Mouse (Mus musculus): ENCODE measurements around the gene Ddx18. TPM values are rescaled to one million over a fixed set of nuclear protein-coding genes. Genes with fewer than 3 reads are reported as not detected.
A peak's percentile ranks its signal among the peaks of the same experiment; 100 is the strongest.

The Ddx18 gene
- 51.0 and 53.7 TPM in 2 replicates for polyA plus RNA-seq (2015; fragmentation: Nextera tagmentation; extraction: Ambion mirVana)

GRCm38 (mm10) chr1:121567521-121568489 lies at the start of gene Ddx18:
Ddx18 (minus strand) TSS chr1:121567989.
- Histone ChIP-seq H3K27ac (replicated peaks) (peak within 1 kb of the TSS; percentile 68; the same call in 1 of the 2 replicates), H3K4me1 (peaks cover 11% of the 10 kb centered on the region), H3K4me3 (peak within 1 kb of the TSS; percentile 88), H3K4me2 (replicated peaks) (peak within 1 kb of the TSS; percentile 70), H3K36me3 (peaks cover 25% of the 10 kb centered on the region), H3K27me3 (no peaks in the 10 kb centered on the region), H3K9me3 (no peaks in the 10 kb centered on the region), H3K9ac (replicated peaks) (peak within 1 kb of the TSS; percentile 67)
- WGBS: 6% methylated on average over 53 of the region's 53 CpGs
- peak; percentile 99 for ATAC-seq (replicated peaks)

- H3K9ac ChIP-seq (replicated peaks): no peak overlapping the region
- H3K4me1 ChIP-seq: no peaks in the 10 kb centered on the region
- H3K27me3 ChIP-seq: no peaks in the 10 kb centered on the region
- H3K9me3 ChIP-seq: no peaks in the 10 kb centered on the region
- 81% methylated on average over 7 of the region's 7 CpGs for WGBS
- H3K4me3 ChIP-seq: no peak overlapping the region
- no peaks in the 10 kb centered on the region for H3K36me3 ChIP-seq
- no peak overlapping the region for H3K4me2 ChIP-seq (replicated peaks)
- H3K27ac ChIP-seq (replicated peaks): no peak overlapping the region
- no peak for ATAC-seq (replicated peaks)
These were observed 40.2 kb upstream of the Ddx18 start for GRCm38 (mm10) chr1:121608000-121608399.

DNA sequence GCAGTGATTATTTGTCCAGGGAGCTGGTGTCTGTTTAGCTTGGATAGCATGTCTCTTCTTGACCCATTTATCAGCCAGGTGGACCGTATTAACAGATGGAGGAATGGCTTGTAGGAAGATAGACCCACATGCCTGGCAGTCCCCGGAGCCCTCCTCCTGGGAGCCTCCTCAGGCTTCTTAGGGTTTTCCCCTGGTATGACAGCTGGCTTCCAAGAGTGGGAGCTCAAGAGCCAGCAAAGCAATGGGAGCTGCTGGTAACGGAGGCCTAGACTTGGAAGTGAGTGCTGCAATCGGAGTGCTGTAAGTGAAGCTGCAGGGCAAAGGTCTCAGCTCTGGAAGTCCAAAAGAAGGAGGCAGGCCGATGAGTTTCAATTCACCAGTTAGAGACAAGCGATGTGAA lies 37.3 kb upstream of the Ddx18 start:
- Histone ChIP-seq H3K27ac (replicated peaks) (no peak overlapping the region), H3K9me3 (no peaks in the 10 kb centered on the region), H3K4me2 (replicated peaks) (no peak overlapping the region), H3K4me1 (no peaks in the 10 kb centered on the region), H3K9ac (replicated peaks) (no peak overlapping the region), H3K36me3 (no peaks in the 10 kb centered on the region), H3K4me3 (no peak overlapping the region), H3K27me3 (no peaks in the 10 kb centered on the region)
- WGBS: 62% methylated on average over 6 of the region's 6 CpGs
- no peak for ATAC-seq (replicated peaks)

GRCm38 (mm10) chr1:121601893-121602292 lies 34.1 kb upstream of the Ddx18 start:
- 78% methylated on average over 6 of the region's 6 CpGs for WGBS
- Histone ChIP-seq H3K9me3 (no peaks in the 10 kb centered on the region), H3K4me2 (replicated peaks) (no peak overlapping the region), H3K4me3 (no peak overlapping the region), H3K27ac (replicated peaks) (no peak overlapping the region), H3K4me1 (no peaks in the 10 kb centered on the region), H3K27me3 (no peaks in the 10 kb centered on the region), H3K9ac (replicated peaks) (no peak overlapping the region), H3K36me3 (no peaks in the 10 kb centered on the region)
- no peak for ATAC-seq (replicated peaks)

DNA sequence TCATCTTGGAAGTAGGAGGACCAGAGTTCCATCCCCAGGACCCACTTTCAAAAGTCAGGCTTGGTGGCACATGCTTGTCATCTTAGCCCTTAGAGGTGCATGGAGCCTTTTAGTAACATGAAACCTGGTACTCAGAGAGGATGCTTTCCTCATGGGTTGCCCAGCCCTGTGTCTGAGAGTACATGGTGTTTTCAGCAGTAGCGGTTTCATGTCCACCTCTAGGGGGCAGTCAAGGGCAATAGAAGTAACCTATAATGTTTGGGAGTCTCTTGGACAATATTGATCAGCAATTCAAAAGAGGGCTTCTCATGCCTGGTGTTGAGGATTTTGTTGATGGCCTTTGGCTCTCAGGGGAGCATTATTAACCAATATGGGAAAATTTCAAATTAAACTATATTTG lies 33.3 kb upstream of the Ddx18 start:
- Histone ChIP-seq H3K9ac (replicated peaks) (no peak overlapping the region), H3K4me3 (no peak overlapping the region), H3K27me3 (no peaks in the 10 kb centered on the region), H3K4me1 (no peaks in the 10 kb centered on the region), H3K27ac (replicated peaks) (no peak overlapping the region), H3K36me3 (no peaks in the 10 kb centered on the region), H3K4me2 (replicated peaks) (no peak overlapping the region), H3K9me3 (no peaks in the 10 kb centered on the region)
- ATAC-seq (replicated peaks): no peak
- 35% methylated on average over 1 of the region's 1 CpGs for WGBS

GRCm38 (mm10) chr1:121598421-121598820 lies 30.6 kb upstream of the Ddx18 start:
- no peak for ATAC-seq (replicated peaks)
- 78% methylated on average over 3 of the region's 3 CpGs for WGBS
- H3K27me3 ChIP-seq: no peaks in the 10 kb centered on the region
- H3K27ac ChIP-seq (replicated peaks): no peak overlapping the region
- no peak overlapping the region for H3K4me3 ChIP-seq
- H3K36me3 ChIP-seq: no peaks in the 10 kb centered on the region
- no peaks in the 10 kb centered on the region for H3K4me1 ChIP-seq
- H3K9ac ChIP-seq (replicated peaks): no peak overlapping the region
- no peaks in the 10 kb centered on the region for H3K9me3 ChIP-seq
- H3K4me2 ChIP-seq (replicated peaks): no peak overlapping the region

DNA sequence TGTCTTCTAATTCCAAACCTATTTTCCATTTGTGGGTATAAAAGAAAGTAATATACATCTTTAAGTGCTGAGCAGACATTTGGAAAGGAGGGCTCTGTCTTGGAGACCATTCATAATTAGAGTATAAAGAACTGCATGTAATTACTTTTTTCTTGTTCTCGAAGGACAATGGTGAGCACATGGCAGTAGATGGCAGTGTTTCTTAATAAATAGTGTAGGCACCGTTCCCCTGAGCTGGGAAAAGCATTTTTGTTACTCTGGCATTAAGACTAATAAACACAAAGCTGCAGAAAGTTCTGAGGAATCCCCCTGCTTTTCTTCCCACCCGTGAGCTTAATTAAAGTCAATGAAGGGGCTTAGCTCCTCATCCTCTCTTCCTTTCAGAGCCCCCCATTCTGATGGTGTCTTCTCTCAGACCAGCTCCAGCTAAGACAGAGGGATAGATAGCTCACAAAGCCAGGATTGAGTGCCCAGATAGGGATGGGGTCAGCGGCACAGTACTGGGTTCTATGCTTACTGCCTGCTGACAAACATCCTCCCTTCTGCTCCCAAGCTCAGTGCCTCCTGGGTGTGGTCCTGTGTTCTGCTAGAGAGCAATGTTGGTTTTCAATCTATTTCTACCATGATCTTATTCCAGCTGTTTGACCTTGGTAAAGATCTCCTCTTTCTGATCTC lies 29.3 kb upstream of the Ddx18 start:
- Histone ChIP-seq H3K27me3 (no peaks in the 10 kb centered on the region), H3K9me3 (no peaks in the 10 kb centered on the region), H3K4me2 (replicated peaks) (no peak overlapping the region), H3K9ac (replicated peaks) (no peak overlapping the region), H3K36me3 (no peaks in the 10 kb centered on the region), H3K4me3 (no peak overlapping the region), H3K4me1 (no peaks in the 10 kb centered on the region), H3K27ac (replicated peaks) (no peak overlapping the region)
- peak; percentile 78 for ATAC-seq (replicated peaks)
- WGBS: 9% methylated on average over 4 of the region's 4 CpGs

GRCm38 (mm10) chr1:121584838-121585237 lies 17.0 kb upstream of the Ddx18 start:
- Histone ChIP-seq H3K4me2 (replicated peaks) (no peak overlapping the region), H3K4me1 (no peaks in the 10 kb centered on the region), H3K36me3 (no peaks in the 10 kb centered on the region), H3K9me3 (no peaks in the 10 kb centered on the region), H3K27ac (replicated peaks) (no peak overlapping the region), H3K9ac (replicated peaks) (no peak overlapping the region), H3K4me3 (no peak overlapping the region), H3K27me3 (no peaks in the 10 kb centered on the region)
- no peak for ATAC-seq (replicated peaks)
- WGBS: 87% methylated on average over 6 of the region's 6 CpGs

GRCm38 (mm10) chr1:121581133-121581855 lies 13.5 kb upstream of the Ddx18 start:
- Histone ChIP-seq H3K27ac (replicated peaks) (no peak overlapping the region), H3K4me1 (no peaks in the 10 kb centered on the region), H3K36me3 (no peaks in the 10 kb centered on the region), H3K4me3 (no peak overlapping the region), H3K27me3 (no peaks in the 10 kb centered on the region), H3K4me2 (replicated peaks) (no peak overlapping the region), H3K9me3 (no peaks in the 10 kb centered on the region), H3K9ac (replicated peaks) (no peak overlapping the region)
- WGBS: 90% methylated on average over 5 of the region's 5 CpGs
- no peak for ATAC-seq (replicated peaks)

- Histone ChIP-seq H3K9me3 (no peaks in the 10 kb centered on the region), H3K27me3 (no peaks in the 10 kb centered on the region), H3K27ac (replicated peaks) (no peak overlapping the region), H3K4me3 (no peak overlapping the region), H3K9ac (replicated peaks) (no peak overlapping the region), H3K36me3 (no peaks in the 10 kb centered on the region), H3K4me1 (no peaks in the 10 kb centered on the region), H3K4me2 (replicated peaks) (no peak overlapping the region)
- no peak for ATAC-seq (replicated peaks)
- whole genome bisulfite sequencing: 31% methylated on average over 1 of the region's 1 CpGs
These were observed 9.7 kb upstream of the Ddx18 start for GRCm38 (mm10) chr1:121577491-121577890.

GRCm38 (mm10) chr1:121570522-121570921 lies 2.7 kb upstream of the Ddx18 start:
- H3K4me2 ChIP-seq (replicated peaks): no peak overlapping the region
- 0 out of 2 replicates have a peak, but pooled peaks cover under 1% of the 10 kb centered on the region for H3K36me3 ChIP-seq
- H3K27me3 ChIP-seq: no peaks in the 10 kb centered on the region
- H3K9me3 ChIP-seq: no peaks in the 10 kb centered on the region
- no peak overlapping the region for H3K4me3 ChIP-seq
- ATAC-seq (replicated peaks): no peak
- H3K4me1 ChIP-seq: peaks cover 11% of the 10 kb centered on the region
- 83% methylated on average over 7 of the region's 7 CpGs for WGBS
- no peak overlapping the region for H3K27ac ChIP-seq (replicated peaks)
- H3K9ac ChIP-seq (replicated peaks): no peak overlapping the region

DNA sequence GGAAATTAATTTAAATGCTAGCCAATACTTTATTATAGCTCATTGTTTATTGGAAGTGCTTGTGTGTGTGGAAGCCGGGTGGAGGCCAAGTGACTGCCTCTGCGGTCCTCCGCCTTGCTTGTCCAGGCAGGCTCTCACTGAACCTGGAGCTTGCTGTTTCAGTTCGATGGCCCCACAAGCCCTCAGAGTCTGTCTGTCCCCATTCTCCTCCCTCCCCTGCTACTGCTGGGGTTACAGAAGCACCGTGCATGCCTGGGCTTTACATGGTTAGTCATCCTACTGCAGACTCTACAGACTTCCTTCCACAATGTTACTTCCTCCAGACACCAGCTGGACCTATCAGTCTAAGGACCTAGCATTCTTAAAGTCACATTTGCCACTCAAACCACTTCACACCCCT lies 9.9 kb downstream of the Ddx18 start:
- ATAC-seq (replicated peaks): no peak
- WGBS: 95% methylated on average over 5 of the region's 5 CpGs

More for the DNA sequence above, 9.9 kb downstream of the Ddx18 start:
- no peaks in the 10 kb centered on the region for H3K27me3 ChIP-seq
- H3K4me1 ChIP-seq: no peaks in the 10 kb centered on the region
- H3K4me2 ChIP-seq (replicated peaks): no peak overlapping the region
- H3K9me3 ChIP-seq: no peaks in the 10 kb centered on the region
- peaks cover 88% of the 10 kb centered on the region for H3K36me3 ChIP-seq
- H3K9ac ChIP-seq (replicated peaks): no peak overlapping the region
- H3K27ac ChIP-seq (replicated peaks): no peak overlapping the region
- no peak overlapping the region for H3K4me3 ChIP-seq
